Mouse (Mus musculus): Measurements from ENCODE around the gene 4833423E24Rik. TPM values are rescaled to one million over a fixed set of nuclear protein-coding genes. Genes with fewer than 3 reads are reported as not detected.

4833423E24Rik gene
- not detected for total RNA-seq (2021)
- long read RNA-seq, experiment 1 = 0 reads
- long read RNA-seq, experiment 2 = 0 reads

DNA sequence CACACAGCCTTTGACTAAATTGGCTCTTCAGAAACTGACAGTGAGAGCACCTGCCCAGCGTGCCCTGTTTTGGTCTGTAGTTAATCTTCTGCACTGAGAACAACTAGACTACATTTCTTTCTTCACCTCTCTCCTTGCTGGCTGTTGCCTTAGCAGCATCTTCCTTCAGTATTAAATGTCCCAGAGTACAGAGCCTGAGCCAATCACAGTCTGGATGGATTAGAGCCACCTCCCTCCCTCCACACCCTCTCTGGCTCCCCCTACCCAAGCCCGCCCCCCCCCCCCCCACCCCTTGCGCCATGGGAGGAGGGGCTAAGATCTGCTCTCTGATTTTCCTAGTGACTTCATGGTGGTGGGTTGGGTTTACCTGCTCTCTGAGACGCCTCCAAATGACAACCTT, at the start of gene 4833423E24Rik:
4833423E24Rik (minus strand) TSS at position 146 of the 400 bp plus-strand sequence.
- no peak for DNase-seq

DNA sequence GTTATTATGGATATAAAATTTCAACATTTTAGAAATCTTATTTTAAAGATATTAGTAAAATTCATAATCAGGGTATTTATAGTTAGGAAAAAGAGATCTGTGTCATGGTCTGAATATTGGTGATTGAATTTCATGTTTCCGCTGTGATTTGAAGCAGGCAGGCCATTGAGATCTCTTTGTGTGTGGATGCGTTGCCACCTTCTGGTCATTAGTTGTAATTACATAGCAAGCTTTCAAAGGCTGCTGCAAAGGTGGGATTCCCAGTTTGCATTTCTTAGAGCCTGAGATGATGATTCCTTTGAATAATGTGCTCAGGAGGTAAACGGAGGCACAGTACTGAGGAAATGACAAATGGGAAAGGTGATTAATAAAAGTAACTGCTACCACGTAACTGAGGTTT, 42.4 kb upstream of the 4833423E24Rik start:
- DNase-seq = no peak

- DNase-seq = no peak
These were observed 41.4 kb upstream of the 4833423E24Rik start for GRCm38 (mm10) chr2:85560226-85560625.

GRCm38 (mm10) chr2:85554806-85555205, 36.0 kb upstream of the 4833423E24Rik start:
- DNase-seq = no peak

DNA sequence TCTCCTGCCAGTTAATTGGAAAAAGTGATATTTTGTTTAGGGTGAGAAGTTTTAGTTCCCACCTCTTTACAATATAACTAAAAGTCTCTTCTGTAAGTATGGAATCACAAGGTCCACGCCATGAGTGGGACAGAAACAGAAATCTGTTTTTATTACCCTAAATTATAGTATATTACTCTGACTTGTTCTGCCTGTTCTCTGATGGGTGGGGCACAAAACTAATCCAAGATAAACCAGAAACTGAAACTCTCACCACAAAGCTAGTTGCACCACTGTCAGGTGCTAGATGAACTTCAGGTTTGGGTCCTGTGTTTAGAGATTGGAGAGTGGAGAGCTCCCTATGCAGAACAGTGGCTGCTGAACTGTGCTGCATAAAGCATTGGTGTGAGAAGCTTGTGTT, 15.1 kb upstream of the 4833423E24Rik start:
- no peak for DNase-seq

DNA sequence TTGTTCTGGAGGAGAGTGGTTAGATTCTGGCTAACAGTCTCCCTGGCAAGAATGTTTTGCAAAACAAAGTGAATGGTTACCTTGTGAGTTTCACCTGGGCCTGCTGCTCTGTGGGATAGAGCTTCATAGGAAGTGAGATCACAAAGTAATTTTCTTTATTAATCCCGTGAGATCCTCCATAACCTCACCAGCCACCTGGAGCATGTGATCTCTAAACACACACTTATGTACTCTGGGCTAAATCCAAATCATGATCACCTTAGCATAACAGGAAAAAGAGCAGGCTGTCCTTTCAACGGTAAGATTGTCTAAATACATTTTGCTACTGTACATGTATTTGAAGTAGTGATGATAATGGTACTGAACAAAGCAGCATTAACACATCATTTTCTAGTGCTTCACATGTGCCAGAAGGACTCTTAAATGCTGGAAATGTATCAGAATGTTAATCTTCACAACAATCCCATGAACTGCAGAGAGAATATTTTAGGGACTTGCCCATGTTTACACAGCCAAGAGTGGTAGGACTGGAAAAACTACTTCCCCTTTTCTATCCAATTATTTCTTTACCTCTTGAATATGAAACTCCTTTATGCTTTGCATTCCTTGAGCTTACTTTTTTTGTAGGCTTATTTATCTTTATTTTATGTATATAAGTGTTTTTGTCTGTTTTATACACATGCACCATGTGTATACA, 13.4 kb upstream of the 4833423E24Rik start:
- DNase-seq = no peak

GRCm38 (mm10) chr2:85522859-85523489, 4.2 kb upstream of the 4833423E24Rik start:
- DNase-seq = no peak

GRCm38 (mm10) chr2:85518292-85518691, 532 bp downstream of the 4833423E24Rik start:
- DNase-seq = peak; percentile 4

- DNase-seq = no peak
These were observed 8.4 kb downstream of the 4833423E24Rik start for GRCm38 (mm10) chr2:85510376-85510775.

DNA sequence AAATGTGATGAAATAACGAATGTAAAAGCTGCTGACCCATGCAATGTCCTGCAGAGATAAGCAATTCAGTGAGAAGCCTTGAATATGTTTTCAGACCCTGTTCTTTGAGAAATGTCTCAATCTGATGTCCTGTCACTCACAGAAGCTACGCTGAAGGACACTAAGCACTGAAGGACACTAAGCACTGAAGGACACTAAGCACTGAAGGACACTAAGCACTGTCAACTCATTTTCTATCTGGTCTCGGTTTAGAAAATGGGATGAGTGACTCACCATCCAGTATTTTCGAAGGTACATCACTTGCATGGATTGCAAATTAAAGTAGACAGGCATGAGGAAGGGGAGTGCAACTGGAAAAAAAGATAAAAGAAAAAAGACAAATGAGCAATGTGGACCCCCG, 28.4 kb downstream of the 4833423E24Rik start:
- DNase-seq = no peak

- no peak for DNase-seq
These were observed 52.0 kb downstream of the 4833423E24Rik start for GRCm38 (mm10) chr2:85466801-85467325.

DNA sequence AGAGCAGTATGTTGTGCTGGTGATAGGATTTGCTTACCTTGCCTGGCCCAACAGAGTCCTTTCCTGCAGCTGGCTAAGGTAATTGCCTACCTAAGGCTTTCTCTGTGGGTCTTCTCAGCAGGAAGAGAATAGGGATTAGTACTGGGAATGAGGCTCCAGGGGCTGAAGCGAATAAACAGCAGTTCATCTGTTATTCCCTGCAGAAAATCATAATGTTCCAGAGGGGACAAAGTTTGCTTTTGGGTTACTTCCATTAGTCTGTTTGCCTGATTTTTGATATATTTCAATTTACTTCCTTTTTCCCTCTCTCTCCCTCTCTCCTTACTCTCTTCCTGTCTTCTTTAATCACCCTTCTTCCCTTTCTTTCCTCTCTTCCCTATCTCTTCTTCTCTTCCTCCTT, 75.3 kb downstream of the 4833423E24Rik start, which contains the start of gene Olfr995:
Olfr995 (minus strand) TSS at position 101 of the 400 bp plus-strand sequence.
- no peak for DNase-seq

DNA sequence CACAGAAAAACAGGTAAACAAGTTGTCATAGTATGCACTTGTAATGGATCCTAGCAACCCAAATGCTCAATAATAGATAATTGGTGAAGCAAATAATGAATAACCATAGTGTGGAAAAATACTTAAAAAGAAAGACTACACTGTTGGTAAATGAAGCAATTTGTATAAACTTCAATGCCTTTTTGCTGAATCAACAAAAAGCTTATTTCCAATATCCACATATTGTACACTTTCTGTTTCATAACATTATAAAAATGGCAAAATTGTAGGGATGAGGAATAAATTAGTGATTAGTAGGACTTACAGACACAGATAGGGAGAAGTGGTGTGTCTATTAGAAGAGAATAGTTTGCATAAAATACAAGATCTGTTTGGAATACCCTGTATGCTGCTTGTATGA, 76.3 kb downstream of the 4833423E24Rik start:
- no peak for DNase-seq

- no peak for DNase-seq
These were observed 82.5 kb downstream of the 4833423E24Rik start, which contains the start of gene Olfr994 for GRCm38 (mm10) chr2:85436351-85436750. Olfr994 (minus strand) TSS chr2:85436451.

Other genes starting within 250 kb of the 4833423E24Rik start
- not detected for gene Olfr987, start 179.7 kb downstream of the 4833423E24Rik start, total RNA-seq (2021)
- not detected for gene Olfr988, start 155.8 kb downstream of the 4833423E24Rik start, total RNA-seq (2021)
- gene Olfr992, start 109.6 kb downstream of the 4833423E24Rik start, total RNA-seq (2021) = not detected
- gene Olfr993, start 104.1 kb downstream of the 4833423E24Rik start, total RNA-seq (2021) = not detected
- not detected for gene Olfr994, start 82.6 kb downstream of the 4833423E24Rik start, total RNA-seq (2021)
- gene Olfr995, start 75.4 kb downstream of the 4833423E24Rik start, total RNA-seq (2021) = not detected
- not detected for gene Olfr996, start 60.2 kb upstream of the 4833423E24Rik start, total RNA-seq (2021)
- gene Olfr998, start 69.9 kb upstream of the 4833423E24Rik start, total RNA-seq (2021) = not detected
- gene Olfr1000, start 92.9 kb upstream of the 4833423E24Rik start, total RNA-seq (2021) = not detected
- gene Olfr1002, start 131.7 kb upstream of the 4833423E24Rik start, total RNA-seq (2021) = not detected
- not detected for gene Olfr154, start 145.4 kb upstream of the 4833423E24Rik start, total RNA-seq (2021)
- not detected for gene Olfr1006, start 159.7 kb upstream of the 4833423E24Rik start, total RNA-seq (2021)
- not detected for gene Olfr1008, start 170.4 kb upstream of the 4833423E24Rik start, total RNA-seq (2021)
- not detected for gene Olfr1009, start 196.4 kb upstream of the 4833423E24Rik start, total RNA-seq (2021)
- not detected for gene Olfr1012, start 243.7 kb upstream of the 4833423E24Rik start, total RNA-seq (2021)
- not detected for gene Olfr1013, start 248.1 kb upstream of the 4833423E24Rik start, total RNA-seq (2021)